Mouse (Mus musculus): ENCODE data around the gene Depdc1b. TPM values are rescaled to one million over a fixed set of nuclear protein-coding genes. Genes with fewer than 3 reads are reported as not detected.

Depdc1b gene
- polyA plus RNA-seq, 1 experiment from 2014 or later: 18.9 TPM

GRCm38 (mm10) chr13:108290314-108290713 lies 25.8 kb upstream of the Depdc1b start:
- 84% methylated on average over 4 of the region's 4 CpGs for WGBS
- DNase-seq (ENCODE audit: low spot score): no peak
- no peak overlapping the region for H3K27ac ChIP-seq (replicated peaks)
- no peak overlapping the region for H3K4me3 ChIP-seq
- no peaks in the 10 kb centered on the region for H3K9me3 ChIP-seq (replicated peaks)
- H3K36me3 ChIP-seq: no peaks in the 10 kb centered on the region
- H3K4me1 ChIP-seq: no peaks in the 10 kb centered on the region
- no peaks in the 10 kb centered on the region for H3K27me3 ChIP-seq (ENCODE audit: low read depth, poor library complexity, severe bottlenecking)

- Histone ChIP-seq H3K4me1 (peaks cover 38% of the 10 kb centered on the region), H3K4me3 (peak overlapping the region; percentile 42), H3K9me3 (replicated peaks) (no peaks in the 10 kb centered on the region), H3K27ac (replicated peaks) (peak overlapping the region; percentile 76), H3K36me3 (no peaks in the 10 kb centered on the region), H3K27me3 (ENCODE audit: low read depth, poor library complexity, severe bottlenecking) (no peaks in the 10 kb centered on the region)
- DNase-seq (ENCODE audit: low spot score): peak; percentile 41
- 34% methylated on average over 12 of the region's 12 CpGs for WGBS
Observed at GRCm38 (mm10) chr13:108297350-108298093, 18.6 kb upstream of the Depdc1b start.

DNA sequence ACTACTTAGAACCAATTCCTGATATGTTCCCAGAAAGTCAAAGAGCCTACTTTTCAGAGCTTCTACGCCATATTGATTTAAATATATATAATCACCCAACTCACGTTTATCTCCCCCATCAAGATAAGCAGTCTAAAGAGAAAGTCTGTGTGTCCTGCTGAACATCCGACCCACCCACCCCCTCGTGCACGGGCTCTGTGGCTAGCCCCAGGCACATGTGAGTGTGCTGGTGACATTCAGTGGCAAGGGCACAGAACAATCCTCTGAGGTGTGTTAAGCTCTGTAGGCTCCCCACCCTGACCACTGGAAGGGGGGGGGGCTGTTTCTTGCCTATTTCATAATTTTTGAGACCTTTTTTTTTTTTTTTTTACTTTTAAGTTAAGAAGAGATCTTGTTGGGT lies 17.9 kb upstream of the Depdc1b start:
- H3K4me1 ChIP-seq: peaks cover 39% of the 10 kb centered on the region
- H3K36me3 ChIP-seq: no peaks in the 10 kb centered on the region
- H3K9me3 ChIP-seq (replicated peaks): no peaks in the 10 kb centered on the region
- H3K27ac ChIP-seq (replicated peaks): no peak overlapping the region; the same call in 1 of the 2 replicates
- 77% methylated on average over 5 of the region's 5 CpGs for WGBS
- DNase-seq (ENCODE audit: low spot score): no peak
- no peaks in the 10 kb centered on the region for H3K27me3 ChIP-seq (ENCODE audit: low read depth, poor library complexity, severe bottlenecking)
- H3K4me3 ChIP-seq: no peak overlapping the region

GRCm38 (mm10) chr13:108300346-108300950 lies 15.7 kb upstream of the Depdc1b start:
- Histone ChIP-seq H3K36me3 (no peaks in the 10 kb centered on the region), H3K9me3 (replicated peaks) (no peaks in the 10 kb centered on the region), H3K27me3 (ENCODE audit: low read depth, poor library complexity, severe bottlenecking) (no peaks in the 10 kb centered on the region), H3K4me3 (no peak overlapping the region), H3K27ac (replicated peaks) (peak overlapping the region; percentile 59), H3K4me1 (peaks cover 39% of the 10 kb centered on the region)
- 39% methylated on average over 5 of the region's 5 CpGs for WGBS
- DNase-seq (ENCODE audit: low spot score): peak; percentile 33

DNA sequence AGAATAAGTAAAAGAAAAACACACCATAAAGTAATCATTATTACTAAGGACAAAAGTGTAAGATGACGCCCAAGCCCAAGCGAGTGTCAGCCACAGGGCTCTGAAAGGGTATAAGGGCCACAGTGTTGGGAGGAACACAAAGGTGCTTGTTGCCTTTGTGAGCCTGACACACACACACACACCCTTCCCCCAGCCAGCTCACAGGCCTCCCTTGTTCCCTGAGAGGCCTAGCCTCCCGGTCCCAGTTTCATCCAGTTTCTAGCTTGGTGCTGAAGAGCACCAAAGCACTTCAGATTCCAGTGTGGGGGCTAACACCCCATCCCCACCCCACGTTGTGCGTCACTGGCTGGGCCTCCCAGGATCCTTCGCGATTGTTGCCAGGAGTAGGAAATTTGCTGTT lies 14.7 kb upstream of the Depdc1b start:
- peak; percentile 24 for DNase-seq (ENCODE audit: low spot score)
- Histone ChIP-seq H3K9me3 (replicated peaks) (no peaks in the 10 kb centered on the region), H3K4me3 (no peak overlapping the region), H3K36me3 (no peaks in the 10 kb centered on the region), H3K4me1 (peaks cover 39% of the 10 kb centered on the region), H3K27me3 (ENCODE audit: low read depth, poor library complexity, severe bottlenecking) (no peaks in the 10 kb centered on the region), H3K27ac (replicated peaks) (peak overlapping the region; percentile 69)
- WGBS: 51% methylated on average over 7 of the region's 7 CpGs

GRCm38 (mm10) chr13:108302957-108303675 lies 13.0 kb upstream of the Depdc1b start:
- Histone ChIP-seq H3K36me3 (no peaks in the 10 kb centered on the region), H3K9me3 (replicated peaks) (no peaks in the 10 kb centered on the region), H3K27ac (replicated peaks) (no peak overlapping the region), H3K4me1 (peaks cover 28% of the 10 kb centered on the region), H3K27me3 (ENCODE audit: low read depth, poor library complexity, severe bottlenecking) (no peaks in the 10 kb centered on the region), H3K4me3 (no peak overlapping the region)
- no peak for DNase-seq (ENCODE audit: low spot score)
- 85% methylated on average over 7 of the region's 7 CpGs for WGBS

DNA sequence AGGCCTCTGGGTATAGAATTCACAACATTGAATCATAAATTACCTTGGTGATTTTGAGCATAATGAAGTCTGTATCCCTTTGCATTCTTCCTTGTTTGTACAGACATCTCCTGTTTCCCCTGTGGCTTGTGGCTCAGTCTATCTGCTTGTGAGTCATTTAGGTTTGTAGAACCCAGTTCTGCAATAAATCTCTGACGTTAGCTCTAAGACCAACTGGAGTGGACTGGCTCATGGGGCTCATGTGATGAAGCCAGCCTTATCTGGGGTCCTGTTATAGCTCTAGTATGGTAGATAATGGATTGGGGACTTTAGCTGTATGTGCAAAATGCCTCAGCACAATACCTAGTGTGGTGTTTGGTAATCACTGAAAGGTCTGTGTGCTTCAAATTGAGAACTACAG lies 12.3 kb upstream of the Depdc1b start:
- Histone ChIP-seq H3K27ac (replicated peaks) (no peak overlapping the region), H3K36me3 (no peaks in the 10 kb centered on the region), H3K4me3 (no peak overlapping the region), H3K27me3 (ENCODE audit: low read depth, poor library complexity, severe bottlenecking) (no peaks in the 10 kb centered on the region), H3K4me1 (peaks cover 26% of the 10 kb centered on the region), H3K9me3 (replicated peaks) (no peaks in the 10 kb centered on the region)
- no peak for DNase-seq (ENCODE audit: low spot score)
- 83% methylated on average over 1 of the region's 1 CpGs for WGBS

DNA sequence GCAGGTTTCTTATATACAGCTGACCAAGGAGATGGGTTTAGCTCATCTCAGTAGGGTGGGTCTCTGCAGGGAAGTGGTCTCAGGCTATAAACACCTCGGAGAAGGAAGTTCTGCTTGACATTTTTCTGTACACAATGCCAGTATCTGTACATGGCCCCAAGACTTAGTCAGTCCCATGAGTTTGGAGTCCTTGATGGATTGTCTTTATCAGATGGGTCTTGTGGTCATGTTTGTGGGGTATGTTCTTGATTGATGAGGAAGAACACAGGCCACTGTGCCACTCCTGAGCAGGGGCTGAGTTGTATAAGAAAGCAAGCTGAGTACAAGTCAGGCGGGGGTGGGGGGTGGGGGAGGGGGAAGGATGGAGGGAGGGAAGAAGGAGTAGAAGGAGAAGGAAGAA lies 11.5 kb upstream of the Depdc1b start:
- 66% methylated on average over 2 of the region's 2 CpGs for WGBS
- no peaks in the 10 kb centered on the region for H3K9me3 ChIP-seq (replicated peaks)
- no peaks in the 10 kb centered on the region for H3K36me3 ChIP-seq
- H3K4me1 ChIP-seq: peaks cover 26% of the 10 kb centered on the region
- no peak overlapping the region for H3K27ac ChIP-seq (replicated peaks)
- H3K27me3 ChIP-seq (ENCODE audit: low read depth, poor library complexity, severe bottlenecking): no peaks in the 10 kb centered on the region
- DNase-seq (ENCODE audit: low spot score): no peak
- H3K4me3 ChIP-seq: no peak overlapping the region

- Histone ChIP-seq H3K4me1 (peaks cover 26% of the 10 kb centered on the region), H3K9me3 (replicated peaks) (no peaks in the 10 kb centered on the region), H3K27me3 (ENCODE audit: low read depth, poor library complexity, severe bottlenecking) (no peaks in the 10 kb centered on the region), H3K27ac (replicated peaks) (peak overlapping the region; percentile 93), H3K36me3 (peaks cover 10% of the 10 kb centered on the region), H3K4me3 (peak overlapping the region; percentile 87)
- no peak for DNase-seq (ENCODE audit: low spot score)
- under 1% methylated on average over 32 of the region's 32 CpGs for WGBS
Observed at GRCm38 (mm10) chr13:108316487-108316903, 363 bp downstream of the Depdc1b start.

DNA sequence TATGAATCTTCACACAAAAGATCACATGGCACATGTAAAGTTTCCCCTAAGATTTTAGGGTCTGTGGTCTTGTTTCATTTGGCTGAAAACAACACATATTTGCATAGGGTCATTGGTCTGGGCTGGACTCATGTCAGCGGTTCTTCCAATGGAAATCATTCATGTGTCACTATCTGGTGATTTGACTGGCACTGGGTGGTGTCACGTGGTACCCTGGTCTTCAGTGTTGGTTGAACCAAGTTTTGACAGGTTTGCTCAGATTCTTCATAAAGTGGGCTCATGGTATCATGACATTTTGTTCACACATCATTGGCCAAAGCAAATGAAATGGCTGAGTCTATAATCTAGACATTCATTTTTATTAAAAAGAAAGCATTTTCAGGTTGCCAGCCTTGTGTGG lies 1.3 kb downstream of the Depdc1b start:
- 89% methylated on average over 2 of the region's 2 CpGs for WGBS
- peak overlapping the region; percentile 87 for H3K4me3 ChIP-seq

GRCm38 (mm10) chr13:108319028-108319427 lies 2.9 kb downstream of the Depdc1b start:
- Histone ChIP-seq H3K27ac (replicated peaks) (no peak overlapping the region), H3K9me3 (replicated peaks) (no peaks in the 10 kb centered on the region), H3K4me3 (no peak overlapping the region), H3K27me3 (ENCODE audit: low read depth, poor library complexity, severe bottlenecking) (no peaks in the 10 kb centered on the region), H3K4me1 (peaks cover 26% of the 10 kb centered on the region), H3K36me3 (peaks cover 19% of the 10 kb centered on the region)
- WGBS: 97% methylated on average over 8 of the region's 8 CpGs
- DNase-seq (ENCODE audit: low spot score): no peak

More for the DNA sequence above, 1.3 kb downstream of the Depdc1b start:
- DNase-seq (ENCODE audit: low spot score): no peak
- Histone ChIP-seq H3K4me1 (peaks cover 26% of the 10 kb centered on the region), H3K9me3 (replicated peaks) (no peaks in the 10 kb centered on the region), H3K27me3 (ENCODE audit: low read depth, poor library complexity, severe bottlenecking) (no peaks in the 10 kb centered on the region), H3K27ac (replicated peaks) (no peak overlapping the region), H3K36me3 (peaks cover 14% of the 10 kb centered on the region)

- Histone ChIP-seq H3K27ac (replicated peaks) (no peak overlapping the region), H3K27me3 (ENCODE audit: low read depth, poor library complexity, severe bottlenecking) (no peaks in the 10 kb centered on the region), H3K36me3 (peaks cover 31% of the 10 kb centered on the region), H3K4me1 (peaks cover 26% of the 10 kb centered on the region), H3K9me3 (replicated peaks) (no peaks in the 10 kb centered on the region), H3K4me3 (no peak overlapping the region)
- WGBS: 90% methylated on average over 8 of the region's 8 CpGs
- DNase-seq (ENCODE audit: low spot score): no peak
Observed at GRCm38 (mm10) chr13:108320216-108320615, 4.1 kb downstream of the Depdc1b start.

- 90% methylated on average over 2 of the region's 2 CpGs for WGBS
- DNase-seq (ENCODE audit: low spot score): no peak
- Histone ChIP-seq H3K4me3 (no peak overlapping the region), H3K4me1 (peaks cover 10% of the 10 kb centered on the region), H3K36me3 (peaks cover 51% of the 10 kb centered on the region), H3K9me3 (replicated peaks) (no peaks in the 10 kb centered on the region), H3K27me3 (ENCODE audit: low read depth, poor library complexity, severe bottlenecking) (no peaks in the 10 kb centered on the region), H3K27ac (replicated peaks) (no peak overlapping the region)
Observed at GRCm38 (mm10) chr13:108322466-108322865, 6.3 kb downstream of the Depdc1b start.
